Mouse (Mus musculus) thymus, postnatal 25 days (tissue): ENCODE data around the gene Cacna1f.

Source experiments
- DNase-seq: peaks from one replicate; pipeline ENCODE4 v3.0.0; 2022

Gene Cacna1f

GRCm38 (mm10) chrX:7606783-7607182 is at the start of gene Cacna1f:
TSS of gene Cacna1f (plus strand) at chrX:7607083.
- no peak for DNase-seq

- DNase-seq, result no peak
These were observed 43.8 kb upstream of the Cacna1f start for GRCm38 (mm10) chrX:7563076-7563475.

- no peak for DNase-seq
These were observed 40.5 kb upstream of the Cacna1f start for GRCm38 (mm10) chrX:7566352-7566751.

GRCm38 (mm10) chrX:7567491-7567890 is 39.4 kb upstream of the Cacna1f start:
- no peak for DNase-seq

GRCm38 (mm10) chrX:7570481-7571175 is 36.3 kb upstream of the Cacna1f start:
- no peak for DNase-seq

GRCm38 (mm10) chrX:7571565-7572136 is 35.2 kb upstream of the Cacna1f start:
- no peak for DNase-seq

GRCm38 (mm10) chrX:7572466-7572865 is 34.4 kb upstream of the Cacna1f start:
- peak; percentile 7 for DNase-seq

GRCm38 (mm10) chrX:7573176-7574086 is 33.5 kb upstream of the Cacna1f start, which contains the start of gene Foxp3:
TSS of gene Foxp3 (plus strand) at chrX:7573644.
- no peak for DNase-seq

- peak; percentile 92 for DNase-seq
These were observed 32.6 kb upstream of the Cacna1f start, which contains the start of gene Ppp1r3f for GRCm38 (mm10) chrX:7574087-7574884. TSS of gene Ppp1r3f (minus strand) at chrX:7574283.

GRCm38 (mm10) chrX:7574885-7575231 is 32.0 kb upstream of the Cacna1f start:
- no peak for DNase-seq

- no peak for DNase-seq
These were observed 25.7 kb upstream of the Cacna1f start for GRCm38 (mm10) chrX:7581151-7581550.

- DNase-seq, result no peak
These were observed 23.0 kb upstream of the Cacna1f start for GRCm38 (mm10) chrX:7583881-7584280.

GRCm38 (mm10) chrX:7586356-7586755 is 20.5 kb upstream of the Cacna1f start:
- peak; percentile 30 for DNase-seq

GRCm38 (mm10) chrX:7595371-7595770 is 11.5 kb upstream of the Cacna1f start:
- no peak for DNase-seq

GRCm38 (mm10) chrX:7604004-7604403 is 2.9 kb upstream of the Cacna1f start:
- DNase-seq, result no peak

- peak; percentile 77 for DNase-seq
These were observed 1.9 kb upstream of the Cacna1f start, which contains the start of gene Ccdc22 for GRCm38 (mm10) chrX:7604879-7605574. TSS of gene Ccdc22 (minus strand) at chrX:7605517.

GRCm38 (mm10) chrX:7605575-7605941 is 1.3 kb upstream of the Cacna1f start:
- no peak for DNase-seq

GRCm38 (mm10) chrX:7610035-7610434 is 3.2 kb downstream of the Cacna1f start:
- no peak for DNase-seq

GRCm38 (mm10) chrX:7610536-7611258 is 3.8 kb downstream of the Cacna1f start:
- no peak for DNase-seq

- DNase-seq, result peak; percentile 1
These were observed 11.1 kb downstream of the Cacna1f start for GRCm38 (mm10) chrX:7617889-7618551.

- DNase-seq, result no peak
These were observed 25.7 kb downstream of the Cacna1f start for GRCm38 (mm10) chrX:7632560-7632959.
